Mouse (Mus musculus): ENCODE measurements around the gene Btbd10.

DNA sequence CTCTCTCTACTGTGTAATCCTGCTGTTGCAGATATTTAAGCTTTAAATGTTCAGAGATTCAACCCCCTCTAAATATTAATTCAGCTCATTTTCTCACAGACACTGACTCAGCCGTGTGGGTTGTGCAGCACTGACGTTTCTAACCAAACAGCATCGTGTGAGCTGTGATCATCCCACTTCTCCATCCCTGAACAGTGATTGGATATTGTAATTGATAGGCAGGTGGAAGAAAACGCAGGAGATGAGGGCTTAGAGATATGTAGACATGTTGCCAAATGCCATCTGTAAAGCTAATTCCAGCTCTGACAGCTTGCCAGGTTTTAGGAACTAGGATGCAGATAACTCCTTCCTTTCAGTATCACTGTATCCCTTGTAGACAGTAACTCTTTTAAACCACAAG is 21.9 kb downstream of the Btbd10 start:
- TF ChIP-seq CTCF (IDR thresholded peaks at IDR 0.05; ENCODE audit: borderline replicate concordance, insufficient read depth, low read length), result no peak
- TF ChIP-seq POLR2A (IDR thresholded peaks at IDR 0.05; ENCODE audit: low read depth, low read length), result no peak
